Comparison of ENCODE assay signal across 29 mouse cellular contexts in the genomic region with DNA sequence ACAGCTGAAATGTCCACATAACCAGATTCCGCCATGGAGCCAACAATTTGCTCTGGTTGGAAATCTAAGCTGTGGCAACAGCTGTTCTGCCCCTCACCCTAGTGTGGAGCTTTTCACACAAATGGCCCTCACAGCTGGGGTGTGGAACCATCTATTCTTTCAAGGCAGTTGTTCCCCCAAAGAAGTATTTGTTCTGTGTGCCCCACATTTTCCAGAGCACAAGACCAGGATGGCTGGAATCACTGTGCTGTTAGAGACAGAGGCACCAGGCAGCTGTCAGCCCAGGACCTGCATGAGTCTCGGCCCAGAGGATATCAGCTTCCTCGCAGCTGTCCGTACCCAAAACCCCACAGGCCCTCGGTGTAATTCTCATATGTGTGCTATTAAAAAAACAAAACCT.
DNase-seq lines count a peak whose midpoint lies in the region; ATAC-seq and TF ChIP-seq lines count a peak whose summit lies in the region.
"Had no signal": no experiment of that assay in that cellular context is flagged by ENCODE, and none has a peak within 500 bp of the region (broad histone marks: within the 10 kb centered on the region; RNA-seq: fewer than 3 reads in every experiment).

No protein-coding gene starts in this region.

- H3K36me3 ChIP-seq in C2C12 (ENCODE audit: control insufficient read depth, insufficient read depth), result no peaks in the 10 kb centered on the region
- H3K36me3 ChIP-seq in embryonic facial prominence, embryonic 14.5 days (ENCODE audit: control insufficient read depth, insufficient read depth, low read length), result no peaks in the 10 kb centered on the region
- H3K36me3 ChIP-seq in limb, embryonic 14.5 days (ENCODE audit: control insufficient read depth, insufficient read depth, low read length), result no peaks in the 10 kb centered on the region
- H3K36me3 ChIP-seq: hindbrain, embryonic 12.5 days; intestine, embryonic 15.5 days; stomach, embryonic 15.5 days had no signal

- no peak for TF ChIP-seq CTCF in C2C12 (IDR thresholded peaks at IDR 0.05; ENCODE audit: control insufficient read depth, insufficient read depth, insufficient read length)

- H3K4me3 ChIP-seq in C2C12 (ENCODE audit: insufficient read depth, poor library complexity, severe bottlenecking), result no peak overlapping the region
- no peak overlapping the region for H3K4me3 ChIP-seq in embryonic facial prominence, embryonic 14.5 days (ENCODE audit: low read depth, low read length)
- no peak overlapping the region for H3K4me3 ChIP-seq in limb, embryonic 14.5 days (replicated peaks; ENCODE audit: low read length)
- H3K4me3 ChIP-seq: forebrain, embryonic 13.5 days; hindbrain, embryonic 12.5 days; intestine, embryonic 15.5 days; layer of hippocampus, adult 2 months; stomach, embryonic 15.5 days had no signal

- 0 out of 2 replicates have a peak, but pooled peaks cover 4% of the 10 kb centered on the region for H3K4me1 ChIP-seq in embryonic facial prominence, embryonic 14.5 days (ENCODE audit: control insufficient read depth, insufficient read depth, low read length)
- H3K4me1 ChIP-seq in limb, embryonic 14.5 days (ENCODE audit: control insufficient read depth, insufficient read depth, low read length), result no peaks in the 10 kb centered on the region
- H3K4me1 ChIP-seq: forebrain, embryonic 13.5 days; hindbrain, embryonic 12.5 days; intestine, embryonic 15.5 days; stomach, embryonic 15.5 days had no signal

- H3K27ac ChIP-seq in embryonic facial prominence, embryonic 14.5 days (replicated peaks; ENCODE audit: low read depth, low read length), result no peak overlapping the region
- no peak overlapping the region for H3K27ac ChIP-seq in limb, embryonic 14.5 days (replicated peaks; ENCODE audit: low read depth, low read length)
- H3K27ac ChIP-seq: forebrain, embryonic 13.5 days; hindbrain, embryonic 12.5 days; hindbrain, postnatal 0 days; intestine, embryonic 15.5 days; layer of hippocampus, adult 2 months; liver, embryonic 14.5 days; stomach, embryonic 15.5 days had no signal

- no peaks in the 10 kb centered on the region for H3K79me3 ChIP-seq in C2C12 (ENCODE audit: low read depth)

- DNase-seq in gastrocnemius, postnatal 14 days, result peak; percentile 38
- DNase-seq in gastrocnemius, adult 8-10 months (ENCODE audit: low spot score in 2 of 2), result no peak
- DNase-seq in embryonic facial prominence, embryonic 14.5 days (ENCODE audit: low spot score), result peak; percentile 84
- DNase-seq in limb, embryonic 14.5 days (ENCODE audit: low spot score), result peak; percentile 73
- no peak for DNase-seq in lung, postnatal 4 days
- no peak for DNase-seq in adrenal gland, adult 8-10 months
- DNase-seq: adrenal gland, adult 2 months; cerebellum, adult 11 months; cerebellum, adult 9-10 months; embryo, embryonic 11 days; heart, postnatal 36 days; kidney, adult 2 months; kidney, postnatal 36 days; layer of hippocampus, postnatal 36 days; lung, adult 2 months; lung, postnatal 10 days; retina, postnatal 1 day; right cerebral cortex, postnatal 14 days had no signal

- no peak for TF ChIP-seq POLR2A in limb, embryonic 14.5 days (IDR thresholded peaks at IDR 0.05; ENCODE audit: borderline replicate concordance, extremely low read depth, insufficient read depth, insufficient read length)

- no peak overlapping the region for H3K9ac ChIP-seq in embryonic facial prominence, embryonic 14.5 days (ENCODE audit: low read depth, low read length)
- no peak overlapping the region for H3K9ac ChIP-seq in limb, embryonic 14.5 days (ENCODE audit: low read depth, low read length, severe bottlenecking)
- H3K9ac ChIP-seq: forebrain, embryonic 13.5 days; hindbrain, embryonic 12.5 days; intestine, embryonic 15.5 days; liver, embryonic 14.5 days; stomach, embryonic 15.5 days had no signal

- H3K79me2 ChIP-seq in C2C12 (ENCODE audit: control insufficient read depth, insufficient read depth), result no peaks in the 10 kb centered on the region

- WGBS in embryonic facial prominence, embryonic 14.5 days, result 54% methylated on average over 5 of the region's 5 CpGs
- 65% methylated on average over 5 of the region's 5 CpGs for WGBS in limb, embryonic 14.5 days

- no peaks in the 10 kb centered on the region for H3K27me3 ChIP-seq in C2C12 (ENCODE audit: control insufficient read depth, insufficient read depth, insufficient read length)
- no peaks in the 10 kb centered on the region for H3K27me3 ChIP-seq in embryonic facial prominence, embryonic 14.5 days (replicated peaks; ENCODE audit: control insufficient read depth, insufficient read depth, low read length)
- no peaks in the 10 kb centered on the region for H3K27me3 ChIP-seq in limb, embryonic 14.5 days (ENCODE audit: control insufficient read depth, insufficient read depth, low read length)
- H3K27me3 ChIP-seq: forebrain, embryonic 13.5 days; hindbrain, embryonic 12.5 days; intestine, embryonic 15.5 days; stomach, embryonic 15.5 days had no signal

- H3K4me2 ChIP-seq in embryonic facial prominence, embryonic 14.5 days (ENCODE audit: low read depth, low read length), result no peak overlapping the region
- H3K4me2 ChIP-seq in limb, embryonic 14.5 days (replicated peaks; ENCODE audit: low read depth, low read length, severe bottlenecking), result no peak overlapping the region
- H3K4me2 ChIP-seq: forebrain, embryonic 13.5 days; heart, embryonic 11.5 days; hindbrain, embryonic 12.5 days; intestine, embryonic 15.5 days; midbrain, embryonic 11.5 days; stomach, embryonic 15.5 days had no signal

- H3ac ChIP-seq in C2C12 (ENCODE audit: control insufficient read depth, insufficient read length, low read depth), result no peak overlapping the region

- peak; percentile 95 for ATAC-seq in embryonic facial prominence, embryonic 14.5 days (ENCODE audit: low read depth)
- peak; percentile 91 for ATAC-seq in limb, embryonic 14.5 days (ENCODE audit: low FRiP score, low read depth)
- ATAC-seq in frontal cortex, adult (ENCODE audit: low TSS enrichment), result no peak
- ATAC-seq: forebrain, embryonic 13.5 days; hindbrain, postnatal 0 days; intestine, embryonic 15.5 days had no signal

- no peaks in the 10 kb centered on the region for H3K9me3 ChIP-seq in embryonic facial prominence, embryonic 14.5 days (ENCODE audit: control insufficient read depth, low read length)
- no peaks in the 10 kb centered on the region for H3K9me3 ChIP-seq in limb, embryonic 14.5 days (ENCODE audit: control insufficient read depth, low read length)
- H3K9me3 ChIP-seq: forebrain, embryonic 13.5 days; hindbrain, embryonic 12.5 days; intestine, embryonic 15.5 days; stomach, embryonic 15.5 days had no signal

- intact Hi-C loops in gastrocnemius, postnatal 14 days (cut with DNase I; ENCODE audit: low total_unique reads), result no loop called here

TF ChIP-seq in C2C12, 6 proteins besides CTCF, POLR2A, EP300 and RAD21:
- TF ChIP-seq MYOD1 (IDR thresholded peaks at IDR 0.05; ENCODE audit: control insufficient read depth, insufficient read length, low read depth) (peak; percentile 62), MYOG (IDR thresholded peaks at IDR 0.05; ENCODE audit: control insufficient read depth, extremely low read depth, insufficient read length) (peak; percentile 33), CEBPB (IDR thresholded peaks at IDR 0.05; ENCODE audit: low read depth) (no peak), FOSL1 (IDR thresholded peaks at IDR 0.05; ENCODE audit: insufficient read depth, low read length, poor library complexity, severe bottlenecking) (no peak)

Comparison
In these comparisons a context has a peak if more than half of its experiments do, and no peak if none do; other contexts are left out.
1. DNase-seq: peak in gastrocnemius, postnatal 14 days (single experiment), embryonic facial prominence, embryonic 14.5 days (single experiment) and limb, embryonic 14.5 days (single experiment); none in gastrocnemius, adult 8-10 months (0 of 2), lung, postnatal 4 days (0 of 2) and adrenal gland, adult 8-10 months (single experiment).